ENCODE assay signal across 12 mouse cellular contexts in the genomic region with DNA sequence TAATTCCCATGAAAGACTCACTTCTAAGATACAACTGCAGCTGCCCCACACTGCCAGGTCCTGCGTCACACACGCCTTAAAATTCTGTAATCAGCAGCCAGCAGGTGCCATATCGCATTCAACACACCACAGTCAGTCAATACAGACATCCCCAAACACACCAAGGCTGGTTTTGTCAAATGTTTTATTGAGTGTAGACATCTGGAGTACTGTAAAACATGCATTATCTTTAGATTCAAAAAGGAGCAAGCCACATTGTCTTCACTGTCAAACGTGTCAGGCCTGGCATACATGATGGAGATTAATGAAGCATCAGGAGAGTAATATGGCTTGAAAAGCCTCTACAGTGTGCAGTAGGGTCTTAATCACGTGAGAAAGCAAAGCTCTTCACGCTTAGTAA.
A peak's percentile ranks its signal among the peaks of the same experiment; 100 is the strongest.
DNase-seq lines count a peak whose midpoint lies in the region; ATAC-seq lines count a peak whose summit lies in the region.
"Had no signal": no experiment of that assay in that cellular context is flagged by ENCODE, and none has a peak within 500 bp of the region (broad histone marks: within the 10 kb centered on the region; RNA-seq: fewer than 3 reads in every experiment).

No protein-coding gene starts in this region.

- peaks cover 6% of the 10 kb centered on the region; the same call in 1 of the 2 replicates for H3K4me1 ChIP-seq in neural tube, embryonic 12.5 days
- peaks cover 38% of the 10 kb centered on the region for H3K4me1 ChIP-seq in liver, embryonic 16.5 days (ENCODE audit: control insufficient read depth, low read depth, low read length)
- H3K4me1 ChIP-seq in stomach, embryonic 16.5 days (ENCODE audit: control insufficient read depth, insufficient read depth, low read length): 0 out of 2 replicates have a peak, but pooled peaks cover 5% of the 10 kb centered on the region

- no peaks in the 10 kb centered on the region for H3K27me3 ChIP-seq in neural tube, embryonic 12.5 days (replicated peaks)
- H3K27me3 ChIP-seq in liver, embryonic 16.5 days (ENCODE audit: control insufficient read depth, insufficient read depth, low read depth, low read length): no peaks in the 10 kb centered on the region
- H3K27me3 ChIP-seq in stomach, embryonic 16.5 days (ENCODE audit: control insufficient read depth, insufficient read depth, low read length): no peaks in the 10 kb centered on the region
- H3K27me3 ChIP-seq: limb, embryonic 15.5 days had no signal

- H3K4me3 ChIP-seq in neural tube, embryonic 12.5 days: no peak overlapping the region
- peak overlapping the region; percentile 17; the same call in 1 of the 2 replicates for H3K4me3 ChIP-seq in liver, embryonic 16.5 days (ENCODE audit: low read depth, low read length)
- H3K4me3 ChIP-seq in stomach, embryonic 16.5 days (replicated peaks; ENCODE audit: low read length): no peak overlapping the region
- H3K4me3 ChIP-seq: hindbrain, embryonic 10.5 days; limb, embryonic 15.5 days had no signal

- no peak overlapping the region for H3K27ac ChIP-seq in neural tube, embryonic 12.5 days
- H3K27ac ChIP-seq in liver, embryonic 16.5 days (ENCODE audit: low read length): peak overlapping the region; percentile 99
- no peak overlapping the region for H3K27ac ChIP-seq in stomach, embryonic 16.5 days (ENCODE audit: low read length)
- H3K27ac ChIP-seq: hindbrain, embryonic 10.5 days; limb, embryonic 15.5 days; macrophage had no signal

- no peak overlapping the region for H3K9ac ChIP-seq in neural tube, embryonic 12.5 days
- H3K9ac ChIP-seq in liver, embryonic 16.5 days (ENCODE audit: low read depth, low read length): 0 out of 2 replicates have a peak overlapping the region, but pooled peaks have one; percentile 29
- no peak overlapping the region for H3K9ac ChIP-seq in stomach, embryonic 16.5 days (ENCODE audit: low read length)
- H3K9ac ChIP-seq: limb, embryonic 15.5 days had no signal

- peak; percentile 44 for ATAC-seq in neural tube, embryonic 12.5 days (ENCODE audit: low FRiP score, low read depth)
- ATAC-seq in common myeloid progenitor, adult 5-6 weeks (replicated peaks; ENCODE audit: low read depth, poor library complexity, severe bottlenecking): peak; percentile 62; the same call in 1 of the 2 replicates
- peak; percentile 99 for ATAC-seq in liver, embryonic 16.5 days (ENCODE audit: low read depth)
- peak; percentile 21; the same call in 1 of the 2 replicates for ATAC-seq in stomach, embryonic 16.5 days (ENCODE audit: insufficient read depth, low FRiP score)

- H3K36me3 ChIP-seq in neural tube, embryonic 12.5 days: no peaks in the 10 kb centered on the region
- H3K36me3 ChIP-seq in liver, embryonic 16.5 days (ENCODE audit: control insufficient read depth, insufficient read depth): no peaks in the 10 kb centered on the region; the same call in 1 of the 2 replicates
- peaks cover 7% of the 10 kb centered on the region; the same call in 1 of the 2 replicates for H3K36me3 ChIP-seq in stomach, embryonic 16.5 days (ENCODE audit: control insufficient read depth, insufficient read depth, low read length)

- H3K9me3 ChIP-seq in neural tube, embryonic 12.5 days: no peaks in the 10 kb centered on the region
- H3K9me3 ChIP-seq in liver, embryonic 16.5 days (replicated peaks; ENCODE audit: control insufficient read depth, low read length): no peaks in the 10 kb centered on the region
- no peaks in the 10 kb centered on the region for H3K9me3 ChIP-seq in stomach, embryonic 16.5 days (replicated peaks; ENCODE audit: control insufficient read depth, low read length)
- H3K9me3 ChIP-seq: hindbrain, embryonic 10.5 days; limb, embryonic 15.5 days had no signal

- H3K4me2 ChIP-seq in neural tube, embryonic 12.5 days (replicated peaks): no peak overlapping the region
- peak overlapping the region; percentile 60 for H3K4me2 ChIP-seq in liver, embryonic 16.5 days (ENCODE audit: low read depth, low read length)
- no peak overlapping the region for H3K4me2 ChIP-seq in stomach, embryonic 16.5 days (ENCODE audit: low read depth, low read length)
- H3K4me2 ChIP-seq: limb, embryonic 15.5 days had no signal

- DNase-seq in neural tube, embryonic 10.5 days (ENCODE audit: extremely low spot score, low spot score): no peak
- DNase-seq in kidney, postnatal 36 days: no peak
- no peak for DNase-seq in right cerebral cortex, adult 2 months (ENCODE audit: low spot score in 2 of 2)
- DNase-seq: cerebellum, adult 11 months; embryo, embryonic 11 days had no signal

- WGBS in neural tube, embryonic 12.5 days: 49% methylated on average over 6 of the region's 6 CpGs
- 31% methylated on average over 6 of the region's 6 CpGs for WGBS in liver, embryonic 16.5 days (ENCODE audit: insufficient replicate concordance)
- 71% methylated on average over 6 of the region's 6 CpGs for WGBS in stomach, embryonic 16.5 days

Comparison
In these comparisons a context has a peak if more than half of its experiments do, and no peak if none do; other contexts are left out.
1. ATAC-seq: peak in every context shown above with its lines; median percentile 99 in liver, embryonic 16.5 days; 62 in common myeloid progenitor, adult 5-6 weeks; 44 in neural tube, embryonic 12.5 days; 21 in stomach, embryonic 16.5 days.